Mouse (Mus musculus) C2C12 (cell line): ENCODE data around the gene Degs1.

Source experiments
- CEBPB ChIP-seq: IDR thresholded peaks from one replicate; pipeline ENCODE4 v1.6.1; 2011; ENCODE audit warnings: low read depth, mild to moderate bottlenecking, control low read depth, moderate library complexity
- CTCF ChIP-seq: IDR thresholded peaks from one replicate; pipeline ENCODE4 v1.5.1; 2011; ENCODE audit not compliant: control insufficient read depth, insufficient read depth, insufficient read length
- MAX ChIP-seq: IDR thresholded peaks from one replicate; pipeline ENCODE4 v1.6.1; 2011; ENCODE audit warnings: mild to moderate bottlenecking, control low read depth
- USF1 ChIP-seq: IDR thresholded peaks from one replicate; pipeline ENCODE4 v1.6.1; 2011; ENCODE audit warnings: low read depth, mild to moderate bottlenecking, control low read depth, moderate library complexity

DNA sequence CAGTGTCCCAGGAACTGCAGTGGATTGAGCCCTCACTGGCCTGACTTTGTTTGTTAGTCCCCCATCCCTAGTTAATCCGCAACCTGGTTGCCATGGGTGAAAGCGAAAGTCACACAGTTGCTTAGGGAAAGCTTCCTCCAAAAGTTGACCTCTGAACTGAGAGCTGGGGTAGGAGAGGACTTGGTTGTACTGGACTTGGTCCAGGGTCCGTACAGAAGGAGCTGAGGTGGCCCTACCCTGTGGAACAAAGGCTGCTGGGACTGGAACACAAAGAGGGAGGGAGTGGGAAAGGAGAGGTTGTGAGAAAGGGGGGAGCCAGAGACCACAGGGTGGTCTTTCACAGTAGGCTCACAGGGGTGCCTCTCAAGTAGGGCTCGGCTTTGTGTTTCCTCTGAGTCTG is 14.3 kb downstream of the Degs1 start:
- TF ChIP-seq CTCF (no peak), CEBPB (no peak), MAX (no peak), USF1 (no peak)
